24 mouse cellular contexts compared by ENCODE assay signal in the genomic region with DNA sequence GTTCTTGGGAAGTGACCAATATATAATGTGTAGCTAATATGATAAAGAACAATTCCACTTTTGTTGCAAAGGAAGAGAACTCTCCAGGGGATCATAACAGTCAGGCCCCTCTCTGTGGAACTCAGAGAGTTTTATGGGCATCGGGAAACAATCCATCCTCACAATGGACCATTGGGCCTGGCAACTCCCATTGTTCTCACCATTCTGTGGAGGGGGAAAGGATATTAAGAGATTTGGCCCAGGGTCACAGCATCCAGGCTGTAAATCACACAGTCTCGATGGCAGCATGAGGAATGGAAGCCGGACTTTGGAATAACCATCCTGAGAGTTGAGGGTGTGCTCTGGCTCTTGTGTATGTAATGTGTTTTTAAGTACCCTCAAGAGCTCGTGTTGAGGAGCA.
"Had no signal": no experiment of that assay in that cellular context is flagged by ENCODE, and none has a peak within 500 bp of the region (broad histone marks: within the 10 kb centered on the region; RNA-seq: fewer than 3 reads in every experiment).

No protein-coding gene starts in this region.

- ATAC-seq: hindbrain, embryonic 16.5 days; inflammation-experienced regulatory T-cells, adult 6 months; intestine, embryonic 15.5 days; intestine, postnatal 0 days had no signal

- H3K4me3 ChIP-seq: heart, embryonic 10.5 days; heart, embryonic 12.5 days; hindbrain, embryonic 10.5 days; hindbrain, embryonic 12.5 days; intestine, embryonic 15.5 days; layer of hippocampus, adult 2 months; left cerebral cortex, adult 2 months; limb, embryonic 10.5 days; limb, embryonic 12.5 days had no signal

- H3K9ac ChIP-seq: heart, embryonic 12.5 days; hindbrain, embryonic 12.5 days; hindbrain, embryonic 14.5 days; intestine, embryonic 15.5 days; limb, embryonic 12.5 days had no signal

- H3K27ac ChIP-seq: heart, embryonic 10.5 days; hindbrain, embryonic 10.5 days; hindbrain, embryonic 12.5 days; hindbrain, embryonic 14.5 days; intestine, embryonic 15.5 days; layer of hippocampus, adult 2 months; left cerebral cortex, adult 2 months; limb, embryonic 10.5 days; limb, embryonic 12.5 days had no signal

- H3K27me3 ChIP-seq: heart, embryonic 12.5 days; hindbrain, embryonic 12.5 days; intestine, embryonic 15.5 days; limb, embryonic 12.5 days had no signal

- H3K9me3 ChIP-seq: heart, embryonic 10.5 days; heart, embryonic 12.5 days; hindbrain, embryonic 10.5 days; hindbrain, embryonic 12.5 days; intestine, embryonic 15.5 days; limb, embryonic 10.5 days; limb, embryonic 12.5 days had no signal

- DNase-seq: gastrocnemius, postnatal 14 days; gastrocnemius, postnatal 36 days; heart, adult 18-20 months; heart, postnatal 10 days; heart, postnatal 4 days; kidney, adult 18-20 months; kidney, adult 8-10 months; kidney, postnatal 14 days; kidney, postnatal 36 days; liver had no signal

- H3K4me1 ChIP-seq: heart, embryonic 10.5 days; heart, embryonic 12.5 days; hindbrain, embryonic 12.5 days; intestine, embryonic 15.5 days; limb, embryonic 12.5 days had no signal

- H3K36me3 ChIP-seq: heart, embryonic 10.5 days; heart, embryonic 12.5 days; hindbrain, embryonic 10.5 days; hindbrain, embryonic 12.5 days; intestine, embryonic 15.5 days; limb, embryonic 10.5 days; limb, embryonic 12.5 days had no signal

- H3K4me2 ChIP-seq: heart, embryonic 12.5 days; hindbrain, embryonic 12.5 days; hindbrain, embryonic 14.5 days; intestine, embryonic 15.5 days; limb, embryonic 12.5 days; liver, embryonic 11.5 days had no signal
